Comparison of ENCODE assay signal across 13 mouse cellular contexts in genomic region chr17:87985916-87986315, GRCm38 (mm10).
"Had no signal": no experiment of that assay in that cellular context is flagged by ENCODE, and none has a peak within 500 bp of the region (broad histone marks: within the 10 kb centered on the region; RNA-seq: fewer than 3 reads in every experiment).

No protein-coding gene starts in this region.

- H3K27me3 ChIP-seq: limb, embryonic 12.5 days; midbrain, embryonic 15.5 days; stomach, embryonic 15.5 days had no signal

- H3K9ac ChIP-seq: limb, embryonic 12.5 days; liver, embryonic 14.5 days; midbrain, embryonic 15.5 days; stomach, embryonic 15.5 days had no signal

- H3K4me3 ChIP-seq: left cerebral cortex, adult 2 months; limb, embryonic 12.5 days; midbrain, embryonic 15.5 days; stomach, embryonic 15.5 days had no signal

- H3K27ac ChIP-seq: left cerebral cortex, adult 2 months; limb, embryonic 12.5 days; liver, embryonic 14.5 days; midbrain, embryonic 15.5 days; stomach, embryonic 15.5 days had no signal

- DNase-seq: kidney, postnatal 25 days; liver; lung, adult 2 months; lung, postnatal 36 days; right cerebral cortex, postnatal 14 days; thymus, adult 2 months; thymus, postnatal 25 days had no signal

- H3K9me3 ChIP-seq: limb, embryonic 12.5 days; midbrain, embryonic 15.5 days; stomach, embryonic 15.5 days had no signal

- ATAC-seq: lung, postnatal 0 days; midbrain, embryonic 15.5 days had no signal

- H3K4me2 ChIP-seq: limb, embryonic 12.5 days; midbrain, embryonic 15.5 days; stomach, embryonic 15.5 days had no signal

- H3K4me1 ChIP-seq: midbrain, embryonic 15.5 days; stomach, embryonic 15.5 days had no signal
